Mouse (Mus musculus) colon, adult 2 months (tissue): ENCODE measurements around the gene Clec4a2. TPM values are rescaled to one million over a fixed set of nuclear protein-coding genes. Genes with fewer than 3 reads are reported as not detected.

Experiments used
- polyA plus RNA-seq: library from polyadenylated mRNA; depleted of rRNA; stranded (reverse); fragments of >200 nt; gene quantifications from 2 replicates; pipeline ENCODE4 v1.2.3, GENCODE M21; 2012; rRNA removed

Clec4a2 gene
- polyA plus RNA-seq, result 0.31 and 0.63 TPM in 2 replicates

GRCm38 (mm10) chr6:123106128-123106527 is at the start of gene Clec4a2:
TSS of gene Clec4a2 (plus strand) at chr6:123106428.

GRCm38 (mm10) chr6:123172593-123172992 is 66.4 kb downstream of the Clec4a2 start, which contains the start of gene Clec4b2:
TSS of gene Clec4b2 (plus strand) at chr6:123172893.

Other genes with a start within 250 kb of the Clec4a2 start
- gene Necap1, start 232.0 kb upstream of the Clec4a2 start, polyA plus RNA-seq, result 9.5 and 11.4 TPM in 2 replicates
- 1.1 and 1.2 TPM in 2 replicates for gene Clec4a1, start 184.6 kb upstream of the Clec4a2 start, polyA plus RNA-seq
- gene Clec4a3, start 153.9 kb upstream of the Clec4a2 start, polyA plus RNA-seq, result 0.19 and 0.34 TPM in 2 replicates
- not detected in 2 replicates for gene Clec4a4, start 116.1 kb upstream of the Clec4a2 start, polyA plus RNA-seq
- 0.26 and 0.29 TPM in 2 replicates for gene Clec4b1, start 56.5 kb upstream of the Clec4a2 start, polyA plus RNA-seq
- gene Clec4b2, start 66.5 kb downstream of the Clec4a2 start, polyA plus RNA-seq, result not detected in 2 replicates
- 1.4 and 1.5 TPM in 2 replicates for gene Clec4n, start 123.4 kb downstream of the Clec4a2 start, polyA plus RNA-seq
- gene Clec4d, start 155.7 kb downstream of the Clec4a2 start, polyA plus RNA-seq, result 0.08 and 0.24 TPM in 2 replicates
- not detected in 2 replicates for gene Clec4e, start 183.4 kb downstream of the Clec4a2 start, polyA plus RNA-seq
- not detected in 2 replicates for gene Vmn2r19, start 201.9 kb downstream of the Clec4a2 start, polyA plus RNA-seq